Mouse (Mus musculus): ENCODE data around the gene Stkld1.

Gene Stkld1

GRCm38 (mm10) chr2:26964724-26965370 lies 31.0 kb downstream of the Stkld1 start:
- no peak for DNase-seq

- DNase-seq = no peak
Measured at GRCm38 (mm10) chr2:26967262-26967661, 33.4 kb downstream of the Stkld1 start.

DNA sequence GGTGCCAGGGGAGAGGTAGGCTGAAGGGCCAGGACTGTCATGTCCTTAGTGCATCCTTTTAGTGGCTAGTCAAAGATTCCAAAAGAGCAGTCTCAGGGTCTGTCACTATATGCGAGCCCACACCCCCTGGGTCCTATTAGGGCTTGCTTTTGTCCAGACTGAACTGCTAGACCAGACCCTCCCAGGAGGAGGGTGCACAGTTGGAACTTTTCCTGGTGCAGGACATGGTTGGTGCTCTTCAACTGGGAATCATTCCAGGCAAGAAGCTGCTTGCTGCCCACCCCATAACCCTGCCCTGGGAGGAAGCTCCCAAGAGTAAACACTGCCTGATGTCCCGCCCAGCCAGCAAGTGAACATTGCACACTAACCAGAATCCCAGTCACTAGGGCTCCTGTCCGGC lies 39.3 kb downstream of the Stkld1 start, which contains the start of gene Adamts13:
Gene Adamts13 (plus strand): TSS at position 301 of the 400 bp plus-strand sequence.
- no peak for DNase-seq

GRCm38 (mm10) chr2:26973960-26974359 lies 40.1 kb downstream of the Stkld1 start:
- no peak for DNase-seq

DNA sequence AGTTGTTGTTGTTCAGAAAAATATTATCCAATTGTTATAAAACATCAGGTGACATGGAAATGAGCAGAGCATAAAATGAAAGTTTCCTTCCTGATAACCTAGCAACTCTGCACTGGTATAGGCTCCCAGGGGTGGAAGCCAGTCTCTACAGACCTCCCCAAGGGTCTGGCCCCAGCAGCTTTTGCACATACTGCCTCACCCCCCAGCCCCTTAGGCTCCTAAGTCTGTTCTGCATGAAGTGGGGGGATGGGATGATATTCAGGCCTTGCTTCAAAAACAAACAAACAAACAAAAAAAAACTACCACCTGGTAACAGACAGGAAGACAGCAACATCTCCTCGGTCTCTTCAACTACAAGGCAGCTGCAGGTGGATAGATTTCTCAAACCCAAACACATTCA lies 46.5 kb downstream of the Stkld1 start:
- no peak for DNase-seq

DNA sequence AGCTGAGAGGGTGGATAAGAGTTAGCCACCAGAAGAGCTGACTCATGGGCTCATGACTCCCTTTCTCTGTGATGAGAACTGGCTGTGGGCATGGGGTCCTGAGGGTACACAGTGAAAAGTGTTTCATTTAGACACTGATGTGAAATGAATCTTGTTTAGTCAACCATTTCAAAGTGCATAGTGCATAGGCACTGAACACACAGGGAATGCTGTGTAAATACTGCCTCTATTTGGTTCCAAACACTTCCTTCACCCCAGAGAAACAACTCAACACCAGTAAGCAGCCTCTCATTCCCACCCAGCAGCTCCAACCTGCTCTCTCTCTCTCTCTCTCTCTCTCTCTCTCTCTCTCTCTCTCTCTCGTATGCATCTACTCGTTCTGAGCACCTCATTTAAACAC lies 50.3 kb downstream of the Stkld1 start:
- no peak for DNase-seq

DNA sequence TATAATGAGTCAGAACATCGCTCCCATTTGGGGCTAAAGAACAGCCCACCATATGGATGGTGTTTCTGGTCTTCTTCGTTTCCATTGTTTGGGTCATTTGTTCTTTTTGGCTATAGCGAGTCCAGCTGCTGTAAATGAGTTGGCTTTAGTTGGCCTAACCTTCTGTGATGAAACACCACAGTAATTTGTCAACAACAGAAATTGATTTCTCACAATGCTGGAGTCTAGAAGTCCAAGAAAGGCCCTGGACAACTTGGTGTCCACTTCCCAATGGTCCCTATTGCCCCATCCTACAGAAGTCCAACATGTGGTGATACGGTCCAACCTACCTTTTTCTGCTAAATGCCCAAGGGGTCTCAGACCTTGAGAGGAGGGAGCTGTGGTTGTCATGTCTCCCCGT lies 50.8 kb downstream of the Stkld1 start:
- DNase-seq = no peak

DNA sequence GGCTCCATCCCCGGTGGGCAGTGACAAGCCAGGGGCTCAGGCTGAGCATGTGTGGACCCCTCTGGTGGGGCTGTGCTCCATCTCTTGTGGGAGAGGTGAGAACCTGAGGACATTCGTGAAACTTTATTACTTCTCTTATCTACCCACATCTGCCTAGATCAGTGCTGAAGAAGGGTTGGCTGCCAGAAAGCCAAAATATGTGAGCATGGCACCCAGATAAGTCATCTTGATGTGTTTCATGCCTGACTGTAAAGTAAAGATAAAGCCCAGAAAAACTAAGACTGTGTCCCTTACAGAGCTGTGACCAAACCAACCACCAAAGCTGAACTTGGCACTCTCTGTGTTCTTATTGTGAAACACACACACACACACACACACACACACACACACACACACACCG lies 60.1 kb downstream of the Stkld1 start:
- no peak for DNase-seq

GRCm38 (mm10) chr2:26997498-26997897 lies 63.7 kb downstream of the Stkld1 start:
- no peak for DNase-seq

- DNase-seq = no peak
Measured at GRCm38 (mm10) chr2:26997993-26998392, 64.1 kb downstream of the Stkld1 start.

Measured in right cerebral cortex, postnatal 25 days (tissue).